Comparison of ENCODE assay signal across 23 mouse cellular contexts in the genomic region with DNA sequence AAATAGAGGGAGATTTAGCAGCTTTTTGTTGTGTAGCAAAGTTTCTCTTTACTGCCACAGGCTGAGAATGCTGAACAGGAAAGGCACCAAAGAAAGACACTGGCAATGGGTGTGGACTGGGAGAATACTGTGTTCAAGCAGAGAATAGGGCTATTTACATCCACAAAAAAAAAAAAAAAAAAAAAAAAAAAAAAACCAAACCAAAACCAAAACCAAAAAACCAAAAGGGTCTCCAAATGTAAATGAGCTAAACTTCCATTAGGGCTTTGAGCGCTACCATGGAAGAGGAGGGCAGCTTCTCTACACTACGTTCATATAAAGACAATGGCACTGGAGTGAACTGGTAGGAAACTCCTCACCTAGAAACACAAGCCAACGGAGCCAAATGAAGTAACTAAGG.
"Had no signal": no experiment of that assay in that cellular context is flagged by ENCODE, and none has a peak within 500 bp of the region (broad histone marks: within the 10 kb centered on the region; RNA-seq: fewer than 3 reads in every experiment).

No protein-coding gene starts in this region.

- H3K27ac ChIP-seq: limb, embryonic 12.5 days; limb, embryonic 15.5 days; liver, embryonic 12.5 days; liver, embryonic 15.5 days; midbrain, embryonic 10.5 days; midbrain, embryonic 13.5 days; neural tube, embryonic 13.5 days; stomach, embryonic 15.5 days had no signal

- H3K27me3 ChIP-seq: limb, embryonic 12.5 days; limb, embryonic 15.5 days; liver, embryonic 12.5 days; liver, embryonic 15.5 days; megakaryocyte, embryonic 14.5 days; midbrain, embryonic 13.5 days; neural tube, embryonic 13.5 days; stomach, embryonic 15.5 days had no signal

- H3K4me2 ChIP-seq: limb, embryonic 12.5 days; limb, embryonic 15.5 days; liver, embryonic 12.5 days; liver, embryonic 15.5 days; lung, embryonic 14.5 days; midbrain, embryonic 13.5 days; neural tube, embryonic 13.5 days; stomach, embryonic 15.5 days had no signal

- DNase-seq: kidney, postnatal 14 days; kidney, postnatal 4 days; left cerebral cortex, postnatal 4 days; lung, embryonic 14.5 days; lung, postnatal 10 days; lung, postnatal 36 days; retina, postnatal 1 day; right cerebral cortex, postnatal 25 days; spleen, adult 18-20 months; thymus, adult 2 months; thymus, postnatal 14 days; thymus, postnatal 4 days had no signal

- H3K9me3 ChIP-seq: limb, embryonic 12.5 days; limb, embryonic 15.5 days; liver, embryonic 12.5 days; liver, embryonic 15.5 days; midbrain, embryonic 10.5 days; midbrain, embryonic 13.5 days; neural tube, embryonic 13.5 days; stomach, embryonic 15.5 days had no signal

- H3K4me1 ChIP-seq: limb, embryonic 12.5 days; limb, embryonic 15.5 days; liver, embryonic 12.5 days; liver, embryonic 15.5 days; midbrain, embryonic 10.5 days; midbrain, embryonic 13.5 days; neural tube, embryonic 13.5 days; stomach, embryonic 15.5 days had no signal

- ATAC-seq: liver, embryonic 12.5 days; midbrain, embryonic 13.5 days; midbrain, embryonic 16.5 days had no signal

- H3K36me3 ChIP-seq: limb, embryonic 12.5 days; liver, embryonic 12.5 days; liver, embryonic 15.5 days had no signal

- H3K4me3 ChIP-seq: limb, embryonic 12.5 days; limb, embryonic 15.5 days; liver, embryonic 12.5 days; liver, embryonic 15.5 days; megakaryocyte, embryonic 14.5 days; midbrain, embryonic 10.5 days; midbrain, embryonic 13.5 days; myocyte; neural tube, embryonic 13.5 days; stomach, embryonic 15.5 days had no signal

- H3K9ac ChIP-seq: limb, embryonic 12.5 days; limb, embryonic 15.5 days; liver, embryonic 12.5 days; liver, embryonic 15.5 days; lung, embryonic 14.5 days; midbrain, embryonic 13.5 days; neural tube, embryonic 13.5 days; stomach, embryonic 15.5 days had no signal
